Mouse (Mus musculus): ENCODE measurements around the gene Ppp1r12c. TPM values are rescaled to one million over a fixed set of nuclear protein-coding genes. Genes with fewer than 3 reads are reported as not detected.

Ppp1r12c gene
- total RNA-seq, 2 experiments from 2014 or later: 76.0 to 82.1 TPM

DNA sequence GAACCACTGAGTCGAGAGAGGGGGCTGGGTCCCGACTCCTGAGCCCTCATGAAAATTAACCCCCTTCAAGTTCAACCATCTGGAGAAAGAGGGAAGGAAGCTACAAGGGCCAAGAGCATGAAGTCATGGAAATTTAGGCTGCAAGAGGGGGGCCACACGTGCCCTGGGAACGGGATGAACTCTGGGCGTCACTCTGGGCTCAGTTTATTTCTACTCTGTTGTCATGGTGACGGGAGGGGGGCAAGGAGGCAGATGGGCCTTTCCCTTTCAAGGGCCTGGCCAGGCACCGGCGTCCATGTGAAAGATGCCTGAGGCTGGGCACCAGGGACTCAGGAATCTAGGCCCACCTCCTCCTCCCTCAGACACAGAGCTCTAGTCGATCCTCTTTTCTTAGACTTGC, 3.2 kb downstream of the Ppp1r12c start:
- peak; percentile 78 to 81 for DNase-seq
- intact Hi-C loops (cut with DNase I): no loop called here

DNA sequence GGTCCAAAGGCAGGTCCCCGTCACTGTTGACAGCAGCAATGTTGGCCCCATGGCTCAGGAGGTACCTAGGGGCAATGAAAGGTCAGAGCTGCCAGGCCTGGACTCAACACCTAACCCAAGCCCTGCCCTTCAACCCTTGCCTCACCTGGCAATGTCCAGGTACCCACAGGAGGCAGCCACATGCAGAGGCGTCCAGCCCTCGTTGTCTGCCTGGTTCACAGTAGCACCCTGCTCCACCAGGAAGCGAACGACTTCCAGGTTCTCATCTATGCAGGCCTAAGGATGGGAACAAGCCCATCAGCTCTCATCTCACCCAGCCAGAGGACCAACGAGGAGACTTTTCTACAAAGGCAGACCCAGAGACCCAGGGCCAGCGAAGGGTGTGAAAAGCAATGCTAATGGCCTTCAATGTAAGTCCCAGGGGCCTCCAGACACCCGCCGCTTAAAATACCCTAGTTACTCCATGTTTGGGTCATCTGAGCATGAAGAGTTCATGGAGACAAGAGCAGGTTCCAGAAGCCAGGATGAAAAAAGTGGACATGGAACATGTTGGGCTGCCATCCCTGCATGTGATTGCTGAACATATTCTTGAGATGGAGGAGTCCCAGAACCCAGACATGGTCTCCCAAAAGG, 4.1 kb downstream of the Ppp1r12c start:
- intact Hi-C loops (cut with DNase I): no loop called here
- no peak for DNase-seq

DNA sequence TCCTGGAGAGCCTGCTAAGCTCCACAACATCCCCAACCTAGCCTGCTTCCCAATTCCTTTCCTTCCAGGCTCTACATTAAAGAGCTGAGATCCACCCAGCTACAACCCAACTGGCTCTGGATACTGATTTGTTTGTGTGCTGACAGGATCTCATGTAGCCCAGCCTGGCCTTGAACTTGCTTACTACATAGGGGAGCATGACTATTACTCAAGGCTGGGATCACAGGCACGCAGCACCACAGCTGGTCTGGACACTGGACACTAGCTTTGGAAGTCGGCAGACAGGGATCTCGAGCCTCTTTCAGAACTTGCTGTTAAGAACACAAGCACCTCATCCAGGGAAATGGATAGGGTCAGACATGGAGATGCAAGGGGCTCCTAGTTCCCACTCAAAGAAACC, 5.0 kb downstream of the Ppp1r12c start:
- DNase-seq: no peak
- intact Hi-C loops (cut with DNase I): no loop called here

DNA sequence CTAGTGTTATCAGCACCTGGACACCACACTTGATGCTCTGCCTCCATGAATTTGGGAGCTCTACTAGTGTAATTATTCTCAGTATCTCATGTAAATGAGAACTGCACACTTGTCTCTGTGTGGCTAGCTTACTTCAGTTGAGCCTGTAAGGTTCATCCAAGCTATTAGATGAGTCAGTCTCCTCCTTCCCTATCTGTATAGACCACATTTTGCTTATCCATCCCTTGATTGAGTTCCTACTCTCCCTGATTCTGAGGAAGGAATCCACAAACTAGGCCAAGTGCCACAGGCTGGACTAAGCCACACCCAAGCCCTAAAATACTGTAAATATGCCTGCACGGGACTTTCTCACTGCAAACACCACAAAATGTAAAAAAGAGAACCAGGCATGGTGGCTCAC, 7.5 kb downstream of the Ppp1r12c start:
- intact Hi-C loops (cut with DNase I): no loop called here
- no peak for DNase-seq

DNA sequence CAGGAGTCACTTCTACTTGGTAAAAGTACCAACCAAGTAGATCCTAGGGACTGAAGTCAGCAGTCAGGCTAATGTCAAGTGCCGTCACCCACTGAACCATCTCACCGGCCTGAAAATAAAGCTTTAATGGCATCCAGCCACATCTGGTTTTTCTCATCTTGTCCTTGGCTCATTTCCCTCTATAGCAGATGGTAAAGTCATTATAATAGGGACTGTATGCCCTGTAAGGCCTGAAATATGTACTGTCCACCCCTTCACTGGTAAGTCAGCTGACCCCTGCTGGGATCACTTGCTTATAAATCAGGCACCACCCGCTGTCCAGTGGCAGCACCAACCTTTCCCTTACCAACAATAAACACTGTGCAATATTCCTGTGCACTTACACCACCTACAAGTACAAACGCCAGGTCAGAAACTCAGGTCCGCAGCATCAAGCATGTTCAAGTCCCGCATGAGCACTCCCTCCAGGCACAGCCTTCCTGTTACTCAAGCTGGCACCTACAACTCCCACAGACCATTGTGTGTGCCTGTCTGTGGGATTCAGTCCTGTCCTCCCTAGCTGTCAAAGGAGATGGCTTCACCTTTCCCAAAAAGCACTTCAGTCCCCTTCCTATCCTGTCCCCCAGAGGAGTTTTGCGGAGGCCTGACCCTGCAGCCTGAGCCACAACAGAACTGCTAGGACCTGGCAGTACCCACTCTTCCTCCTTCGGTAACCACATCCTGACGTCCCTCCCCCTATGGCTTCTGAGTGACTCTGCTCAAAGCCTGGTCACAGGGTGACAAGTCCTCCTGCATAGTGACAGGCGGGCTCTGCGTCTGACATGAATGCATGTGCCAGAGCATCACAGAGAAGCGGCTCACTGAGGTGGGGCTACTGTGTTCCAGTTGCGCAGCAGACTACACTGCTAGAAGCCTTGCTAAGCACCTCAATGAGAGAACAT, 8.9 kb downstream of the Ppp1r12c start:
- intact Hi-C loops (cut with DNase I): no loop called here
- peak in 1 of 2 experiments; percentile 25 for DNase-seq

DNA sequence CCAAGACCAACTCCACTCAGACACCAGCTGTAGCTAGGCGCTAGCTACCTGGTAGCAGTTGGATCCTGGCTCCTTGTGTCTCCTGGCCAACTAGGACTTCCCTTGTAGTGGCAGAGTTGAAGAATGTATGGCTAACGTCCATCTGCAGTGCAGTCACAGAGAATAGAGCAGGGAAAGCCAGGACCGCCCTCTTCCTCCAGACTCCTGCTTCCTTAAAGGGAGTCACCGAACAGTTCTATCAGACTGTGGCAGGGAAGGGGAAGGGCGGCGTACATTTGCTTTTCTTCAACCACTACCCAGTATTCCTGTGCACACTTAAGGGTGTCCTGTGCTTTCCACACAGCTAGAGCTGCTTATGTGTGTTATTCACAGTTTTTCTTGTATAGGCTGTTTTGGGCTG, 10.2 kb downstream of the Ppp1r12c start:
- intact Hi-C loops (cut with DNase I): no loop called here
- peak; percentile 56 to 62 for DNase-seq

DNA sequence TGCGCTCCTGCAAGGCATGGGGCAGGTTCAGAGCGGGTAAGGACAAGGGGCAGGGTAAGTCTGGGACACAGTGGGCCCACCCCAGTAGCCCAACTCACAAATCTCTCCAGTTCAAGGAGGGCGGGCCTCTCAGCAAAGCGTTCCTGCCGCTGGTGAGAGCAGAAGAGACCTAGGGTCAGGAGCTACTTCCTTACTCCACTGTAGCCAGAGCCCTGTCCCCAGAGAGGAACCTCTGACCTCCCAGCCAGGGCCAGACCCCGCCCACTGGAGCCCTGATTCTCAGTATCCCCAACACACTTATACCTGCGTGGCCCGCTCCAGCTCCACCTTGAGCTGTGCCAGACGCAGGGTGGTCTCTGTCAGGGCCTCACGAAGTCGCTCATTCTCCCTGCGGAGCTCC, 19.2 kb downstream of the Ppp1r12c start:
- DNase-seq: no peak
- intact Hi-C loops (cut with DNase I): no loop called here

DNA sequence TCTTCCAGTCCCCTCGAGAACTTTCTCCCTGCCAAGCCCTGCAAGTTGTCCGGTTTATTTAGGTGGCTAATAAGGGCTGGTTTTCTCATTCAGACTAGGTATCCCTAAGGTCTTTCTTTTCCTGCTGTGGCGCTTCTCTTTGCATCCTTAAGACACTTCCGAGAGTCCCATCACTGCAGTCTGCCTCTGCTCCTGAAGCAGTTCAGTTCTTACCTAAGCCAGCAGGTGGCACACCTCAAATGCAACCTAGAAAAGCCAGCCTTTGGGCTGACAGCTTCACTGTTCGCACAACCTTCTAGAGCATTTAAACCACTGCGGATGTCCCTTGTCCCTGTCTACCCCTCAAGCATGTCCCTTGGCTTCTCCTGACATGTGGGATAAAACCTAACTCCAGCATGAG, 21.8 kb downstream of the Ppp1r12c start:
- intact Hi-C loops (cut with DNase I): loop anchor here (2.0 kb wide), 1 partner anchor 47 kb away; no protein-coding TSS in a partner anchor
- DNase-seq: peak; percentile 48 to 59

DNA sequence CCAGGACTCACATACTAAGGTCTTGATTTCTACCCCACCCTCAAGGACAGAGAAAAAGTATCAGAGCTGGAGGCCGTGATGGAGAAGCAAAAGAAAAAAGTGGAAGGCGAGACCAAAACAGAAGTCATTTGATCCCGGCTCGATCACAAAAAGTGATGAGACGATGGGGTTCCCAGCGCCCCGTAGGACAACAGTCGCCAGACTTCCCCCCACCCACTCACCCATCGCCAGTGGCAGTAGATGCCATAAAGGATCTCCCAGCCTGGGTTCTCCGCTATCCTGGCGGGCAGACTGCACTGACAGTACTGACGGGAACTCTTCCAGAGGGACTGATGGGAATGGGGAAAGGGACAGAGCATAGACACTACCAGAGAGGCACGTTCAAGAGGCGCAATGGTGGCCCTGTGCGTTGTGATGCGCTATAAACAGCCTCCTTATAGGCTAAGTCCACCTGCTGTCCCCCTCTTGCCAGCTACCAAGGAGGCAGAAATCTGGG, 22.6 kb downstream of the Ppp1r12c start:
- intact Hi-C loops (cut with DNase I): no loop called here
- DNase-seq: no peak

DNA sequence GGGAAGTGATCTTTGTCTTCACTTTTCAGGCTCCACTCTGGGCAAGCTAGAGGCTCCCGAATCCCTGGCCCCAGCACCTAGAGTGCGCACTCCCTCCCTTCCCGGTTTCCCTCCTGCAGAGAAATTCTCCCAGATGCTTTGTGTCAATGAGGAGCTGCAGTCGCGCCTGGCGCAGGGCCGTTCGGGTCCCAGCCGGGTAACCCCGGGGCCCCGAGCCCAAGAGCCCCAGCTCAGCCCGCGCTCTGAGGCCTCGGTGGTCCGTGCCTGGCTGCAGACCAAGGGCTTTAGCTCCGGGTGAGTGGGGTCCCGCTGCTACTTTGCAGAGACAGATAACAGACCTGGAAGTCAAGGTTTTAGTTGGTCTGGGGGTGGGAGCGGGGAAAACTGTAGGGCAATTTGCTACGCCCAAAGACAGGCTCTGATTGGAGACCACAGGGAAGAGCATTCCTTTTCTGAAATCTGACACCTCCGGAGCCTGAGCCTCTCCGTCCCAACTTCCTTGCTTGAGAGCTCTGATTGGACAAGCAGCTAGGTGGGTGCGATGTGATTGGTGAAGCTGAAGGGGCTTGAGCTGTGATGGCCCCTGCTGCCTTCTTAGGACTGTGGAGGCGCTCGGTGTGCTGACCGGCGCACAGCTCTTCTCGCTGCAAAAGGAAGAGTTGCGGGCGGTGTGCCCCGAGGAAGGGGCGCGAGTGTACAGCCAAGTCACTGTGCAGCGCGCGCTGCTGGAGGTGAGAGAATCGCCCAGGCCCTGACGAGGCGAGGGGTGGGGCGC, 23.3 kb downstream of the Ppp1r12c start:
- intact Hi-C loops (cut with DNase I): no loop called here
- peak; percentile 76 to 78 for DNase-seq

DNA sequence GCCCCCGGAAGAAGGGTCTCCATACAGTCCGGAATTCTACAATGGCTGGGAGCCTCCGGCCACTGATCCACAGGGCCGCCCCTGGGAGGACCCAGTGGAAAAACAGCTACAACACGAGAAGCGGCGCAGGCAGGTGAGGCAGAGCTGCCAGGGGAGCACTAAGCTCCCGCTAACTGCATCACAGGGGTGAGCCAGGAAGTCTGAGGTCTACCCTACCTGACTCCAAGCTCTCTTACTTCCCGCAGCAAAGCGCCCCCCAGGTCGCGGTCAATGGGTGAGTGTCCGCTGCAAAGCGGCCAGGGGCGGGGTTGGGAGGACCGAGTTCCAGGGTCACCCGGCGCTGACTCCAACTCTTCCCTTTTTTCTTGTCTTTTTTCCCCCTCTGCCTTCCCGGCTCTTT, 27.5 kb downstream of the Ppp1r12c start:
- intact Hi-C loops (cut with DNase I): loop anchor here (5.0 kb wide), 1 partner anchor 802 kb away; no protein-coding TSS in a partner anchor
- no peak for DNase-seq

DNA sequence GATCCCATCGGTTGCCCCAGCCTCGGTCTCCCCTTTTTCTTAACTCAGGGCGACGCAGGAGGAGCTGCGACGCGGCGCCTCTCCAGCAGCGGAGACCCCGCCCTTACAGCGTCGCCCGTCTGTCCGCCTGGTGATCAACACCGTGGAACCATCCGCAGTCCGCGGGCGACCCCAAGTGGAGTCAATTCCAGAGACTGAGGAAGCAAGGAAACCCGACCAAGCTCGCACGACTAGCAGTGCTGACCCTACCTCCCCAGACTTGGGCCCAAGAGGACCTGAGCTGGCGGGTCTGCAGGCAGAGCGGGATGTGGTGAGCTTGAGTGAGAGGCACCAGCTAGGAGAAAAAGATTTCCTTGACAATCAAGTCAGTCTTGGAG, 30.3 kb downstream of the Ppp1r12c start:
- intact Hi-C loops (cut with DNase I): loop anchor here (2.0 to 5.0 kb wide), 3 partner anchors 40 to 799 kb away; no protein-coding TSS in a partner anchor
- DNase-seq: peak; percentile 86 to 89

DNA sequence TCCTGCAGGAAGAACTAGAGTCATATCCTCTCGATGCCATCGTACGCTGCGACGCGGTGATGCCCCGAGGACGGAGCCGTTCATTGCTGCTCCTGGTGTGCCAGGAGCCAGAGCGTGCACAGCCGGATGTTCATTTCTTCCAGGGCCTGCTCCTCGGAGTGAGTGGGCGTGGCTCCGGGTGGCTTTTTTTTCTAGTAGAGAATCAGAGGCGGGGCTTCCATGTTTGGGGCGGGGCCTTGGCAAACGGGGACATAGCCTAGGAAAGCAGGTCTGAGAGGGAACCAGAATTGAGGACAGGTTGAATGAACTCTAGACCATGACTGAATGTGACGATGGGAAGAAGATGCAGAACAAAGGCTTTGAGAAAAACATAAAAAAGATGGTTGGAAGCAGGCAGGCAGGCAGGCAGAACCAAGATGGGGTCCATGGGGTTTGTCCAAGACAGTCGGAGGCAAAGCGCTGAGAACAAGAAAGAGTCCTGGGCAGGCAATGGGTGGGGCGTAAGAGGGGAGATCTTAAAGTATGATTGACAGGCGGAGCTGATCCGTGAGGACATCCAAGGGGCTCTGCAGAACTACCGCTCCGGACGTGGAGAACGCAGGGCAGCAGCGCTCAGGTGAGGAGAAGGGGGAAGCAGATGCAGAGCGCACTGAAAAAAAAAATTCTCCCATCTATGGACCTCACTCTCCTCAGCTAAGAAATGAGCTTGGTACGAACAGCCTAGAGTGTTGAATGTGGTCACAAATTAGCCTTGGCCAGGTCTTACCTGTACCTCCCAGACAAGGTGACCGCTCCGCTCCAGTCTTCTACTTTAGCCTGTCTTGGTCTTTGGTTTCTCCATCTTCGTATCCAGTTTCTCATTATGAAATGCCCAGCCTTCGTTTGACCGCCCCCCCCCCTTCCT, 31.0 kb downstream of the Ppp1r12c start:
- peak; percentile 51 to 61 for DNase-seq
- intact Hi-C loops (cut with DNase I): loop anchor here (2.0 to 5.0 kb wide), 3 partner anchors 40 to 798 kb away; no protein-coding TSS in a partner anchor

DNA sequence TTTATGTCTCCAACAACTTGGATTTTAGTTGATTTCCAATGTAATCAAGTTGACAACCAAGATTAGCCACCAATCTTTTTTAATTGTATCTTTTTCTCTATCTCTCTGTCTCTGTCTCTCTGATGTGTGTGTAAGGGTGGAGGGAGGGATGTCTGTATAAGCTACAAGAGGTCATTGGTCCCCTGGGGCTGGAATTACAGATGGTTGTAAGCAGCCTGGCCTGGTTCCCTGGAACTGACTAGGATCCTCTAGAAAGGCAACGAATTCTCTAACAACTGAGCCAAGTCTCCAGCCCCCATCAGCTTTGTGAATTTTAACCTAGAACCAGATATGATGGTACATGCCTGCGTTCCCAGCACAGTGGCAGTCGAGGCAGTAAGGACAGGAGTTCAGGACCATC, 33.7 kb downstream of the Ppp1r12c start:
- no peak for DNase-seq
- intact Hi-C loops (cut with DNase I): no loop called here

DNA sequence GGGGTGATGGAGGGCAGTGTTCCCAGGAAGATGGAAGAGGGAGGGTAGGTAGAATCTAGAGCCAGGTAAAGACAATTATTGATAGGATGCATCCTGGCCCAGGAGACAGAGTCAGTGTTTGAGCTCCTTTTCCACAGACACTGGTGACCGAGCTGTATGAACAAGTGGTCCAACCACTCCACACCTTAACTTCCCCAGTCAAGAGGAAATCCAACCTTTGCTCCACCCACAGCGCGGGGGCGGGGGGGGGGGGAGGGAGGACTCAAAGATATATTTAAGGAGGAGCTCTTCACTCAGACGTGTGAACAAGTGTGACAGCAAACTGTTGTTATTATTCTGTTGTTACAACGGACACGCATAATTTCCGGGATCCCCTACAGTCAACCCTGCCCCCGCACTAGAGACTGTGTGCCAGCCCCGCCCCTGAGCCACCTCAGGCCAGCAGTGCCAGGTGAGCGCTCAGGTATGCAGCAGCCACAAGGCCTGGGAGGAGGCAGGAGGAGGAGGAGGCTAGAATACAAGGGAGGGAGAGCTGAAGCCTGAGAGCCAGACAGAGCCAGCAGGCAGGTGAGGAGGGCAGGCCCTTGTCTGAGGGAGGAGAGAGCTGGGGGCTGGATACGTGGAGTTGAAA, 37.2 kb downstream of the Ppp1r12c start:
- intact Hi-C loops (cut with DNase I): no loop called here

DNA sequence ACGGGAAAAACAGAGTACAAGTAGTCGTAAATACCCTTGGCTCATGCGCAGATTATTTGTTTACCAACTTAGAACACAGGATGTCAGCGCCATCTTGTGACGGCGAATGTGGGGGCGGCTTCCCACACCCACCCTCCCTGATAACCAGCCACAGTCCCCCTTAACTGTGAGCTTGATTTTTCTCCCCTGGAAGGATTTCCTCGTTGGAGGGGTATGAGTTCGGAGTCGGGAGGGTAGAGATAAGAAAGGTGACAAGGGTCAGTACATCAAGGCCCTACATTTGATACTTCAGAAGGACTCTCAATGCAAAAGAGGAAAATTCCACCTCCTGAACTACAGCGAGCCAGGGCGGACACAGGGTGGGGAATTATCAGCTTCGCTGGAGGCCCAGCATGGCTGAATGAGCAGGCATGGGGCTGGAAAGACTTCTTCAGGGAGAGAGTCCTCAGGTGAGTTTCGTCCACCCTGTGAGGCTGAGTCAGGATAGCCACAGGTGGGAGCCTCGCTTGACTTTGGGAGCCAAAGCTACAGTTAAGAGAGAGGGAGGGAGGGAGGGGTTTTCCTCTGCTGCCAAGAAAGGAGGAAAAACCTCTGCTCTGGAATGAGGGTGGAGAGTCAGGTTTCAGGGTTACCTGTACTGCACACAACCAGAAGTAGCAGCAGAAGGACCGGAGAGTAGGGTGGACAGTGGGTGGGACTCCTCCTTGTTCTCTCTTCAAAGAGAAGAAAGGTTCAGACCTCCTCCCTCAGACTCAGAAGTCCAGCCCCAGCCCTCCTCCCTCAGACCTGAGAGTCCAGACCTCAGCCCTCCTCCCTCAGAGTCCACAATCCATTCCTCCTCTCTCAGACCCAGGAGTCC, 40.7 kb downstream of the Ppp1r12c start, which contains the start of gene Eps8l1:
Gene Eps8l1 (plus strand): TSS at position 99 of the 859 bp plus-strand sequence.
- intact Hi-C loops (cut with DNase I): no loop called here
- DNase-seq: no peak

More for the DNA sequence above, 37.2 kb downstream of the Ppp1r12c start:
- no peak for DNase-seq

DNA sequence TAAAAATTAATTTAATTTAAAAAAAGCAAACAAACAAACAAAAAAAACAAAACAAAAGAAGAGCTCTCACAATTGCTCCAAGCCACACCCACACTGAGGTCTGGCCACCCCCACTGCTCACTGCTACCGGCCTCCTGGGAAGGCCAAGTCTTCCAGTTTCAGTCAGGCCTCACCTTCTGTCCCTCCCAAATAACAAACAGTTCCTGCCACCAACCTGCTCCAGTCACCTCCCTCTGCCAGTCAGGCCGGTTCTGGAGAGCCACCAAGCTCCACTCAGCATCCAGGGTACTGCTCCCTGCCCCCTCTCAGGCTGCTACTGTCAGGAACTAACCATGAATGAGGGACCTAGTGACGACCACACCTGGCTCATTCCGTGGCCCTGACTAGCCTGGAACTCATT, 48.8 kb downstream of the Ppp1r12c start:
- DNase-seq: no peak
- intact Hi-C loops (cut with DNase I): no loop called here

DNA sequence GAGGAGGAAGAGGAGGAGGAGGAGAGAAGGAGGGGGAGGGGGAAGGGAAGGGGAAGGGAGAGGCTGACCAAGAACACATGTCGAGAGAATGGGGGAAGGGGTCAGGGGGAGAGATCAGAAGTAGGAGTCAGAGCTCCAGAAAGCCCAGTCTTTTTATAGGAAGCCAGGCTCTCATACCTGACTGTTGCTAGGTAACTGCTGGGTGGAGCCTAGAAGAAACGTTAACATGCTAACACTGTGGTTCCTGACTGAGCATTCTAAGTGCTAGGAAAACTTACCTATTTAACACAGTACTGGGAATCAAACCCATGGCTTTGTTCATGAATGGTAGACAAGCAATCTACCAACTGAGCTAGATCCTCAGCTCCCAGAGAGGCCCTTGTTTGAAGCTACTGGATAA, 52.3 kb downstream of the Ppp1r12c start:
- intact Hi-C loops (cut with DNase I): loop anchor here (10.0 kb wide), 1 partner anchor 346 kb away; the partner anchor contains the start of gene Rpl28
- no peak for DNase-seq

All from heart, postnatal 14 days (tissue).